Mouse (Mus musculus) WW6 (cell line): ENCODE data around the gene Smad5.
A peak's percentile ranks its signal among the peaks of the same experiment; 100 is the strongest.

Experiments
- DNase-seq: peaks from one replicate; pipeline ENCODE4 v3.0.0-alpha.2; 2013; ENCODE audit warnings: low read depth, low spot score

Gene Smad5

GRCm38 (mm10) chr13:56753192-56753951 is 50.6 kb downstream of the Smad5 start, which contains the start of gene Gm45623:
Gm45623 (minus strand) TSS chr13:56753827.
- no peak for DNase-seq

- no peak for DNase-seq
Measured at GRCm38 (mm10) chr13:56755871-56756270, 53.1 kb downstream of the Smad5 start.

DNA sequence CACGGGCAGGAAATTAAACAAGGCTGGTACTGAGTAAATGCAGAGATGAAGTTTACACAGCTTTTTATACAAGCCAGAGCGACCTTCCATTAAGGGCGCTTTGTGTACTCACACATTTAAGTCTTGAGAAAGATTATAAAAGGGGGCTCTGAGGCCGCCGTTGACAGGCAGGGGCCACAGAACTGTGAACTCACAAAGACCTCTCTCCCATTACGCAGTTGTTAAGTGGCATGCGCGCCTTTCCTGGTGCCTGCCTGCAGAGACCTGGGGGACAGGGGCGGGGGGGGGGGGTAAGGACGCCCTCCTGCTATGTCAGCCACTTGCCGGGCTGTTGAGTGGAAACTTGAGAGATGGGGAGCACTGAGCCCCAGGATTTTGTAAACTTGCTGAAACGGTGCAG is 54.4 kb downstream of the Smad5 start:
- no peak for DNase-seq

DNA sequence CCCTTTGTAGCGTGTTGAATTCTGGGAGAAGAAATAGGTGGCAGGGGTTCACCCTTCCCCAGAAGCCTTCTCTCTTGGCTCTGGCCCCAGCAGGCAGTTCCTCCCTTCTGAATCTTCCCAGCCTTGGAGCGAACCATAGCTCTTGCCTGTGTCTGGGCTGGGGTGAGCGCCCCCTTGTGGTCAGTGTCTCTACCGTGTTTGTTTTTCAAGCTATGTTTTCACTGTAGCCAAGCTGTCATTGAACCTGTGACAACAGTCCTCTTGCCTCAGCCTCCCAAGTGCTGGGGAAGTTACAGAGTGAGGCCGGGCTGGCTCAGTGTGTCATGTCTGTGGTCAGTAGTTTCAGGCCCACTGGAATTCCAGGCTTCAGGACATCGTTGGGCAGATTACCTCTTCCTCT is 55.7 kb downstream of the Smad5 start:
- DNase-seq = peak; percentile 57

DNA sequence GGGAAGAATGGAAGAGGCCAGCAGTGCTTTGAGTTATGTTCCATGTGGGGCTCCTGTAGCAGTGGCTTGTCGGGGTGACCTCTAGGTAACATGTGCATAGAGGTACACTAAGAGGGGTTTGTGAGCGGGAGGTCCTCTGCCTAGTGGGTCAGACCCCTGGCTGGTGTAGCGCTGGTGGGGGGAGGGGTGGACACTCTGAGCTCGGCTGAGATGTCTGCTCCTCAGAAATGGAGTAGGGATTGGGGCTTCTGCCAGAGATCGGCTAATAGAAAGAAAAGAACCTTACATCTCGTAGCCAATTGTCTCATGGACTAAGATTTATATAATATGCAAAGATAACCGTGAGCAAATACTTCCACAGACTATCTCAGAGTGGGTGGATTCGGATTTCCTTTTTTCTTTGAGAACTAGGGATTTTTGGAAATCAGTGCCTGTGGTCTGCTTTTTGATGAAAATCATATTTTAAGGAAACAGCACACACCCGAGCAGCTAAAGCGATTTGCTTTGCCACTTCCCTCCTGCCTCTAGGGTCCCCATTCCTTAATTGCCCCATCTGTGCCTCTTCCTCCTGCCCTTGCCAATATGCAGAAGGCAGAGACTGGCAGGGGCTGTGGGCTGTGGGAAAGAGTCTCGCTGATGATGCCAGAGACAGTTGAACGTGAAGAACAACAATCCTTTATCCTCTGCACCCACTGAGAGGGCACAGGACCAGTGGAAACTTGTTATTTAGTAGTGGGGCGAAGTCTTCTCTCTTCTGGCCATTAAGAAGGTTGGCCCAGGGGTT is 59.8 kb downstream of the Smad5 start:
- no peak for DNase-seq

DNA sequence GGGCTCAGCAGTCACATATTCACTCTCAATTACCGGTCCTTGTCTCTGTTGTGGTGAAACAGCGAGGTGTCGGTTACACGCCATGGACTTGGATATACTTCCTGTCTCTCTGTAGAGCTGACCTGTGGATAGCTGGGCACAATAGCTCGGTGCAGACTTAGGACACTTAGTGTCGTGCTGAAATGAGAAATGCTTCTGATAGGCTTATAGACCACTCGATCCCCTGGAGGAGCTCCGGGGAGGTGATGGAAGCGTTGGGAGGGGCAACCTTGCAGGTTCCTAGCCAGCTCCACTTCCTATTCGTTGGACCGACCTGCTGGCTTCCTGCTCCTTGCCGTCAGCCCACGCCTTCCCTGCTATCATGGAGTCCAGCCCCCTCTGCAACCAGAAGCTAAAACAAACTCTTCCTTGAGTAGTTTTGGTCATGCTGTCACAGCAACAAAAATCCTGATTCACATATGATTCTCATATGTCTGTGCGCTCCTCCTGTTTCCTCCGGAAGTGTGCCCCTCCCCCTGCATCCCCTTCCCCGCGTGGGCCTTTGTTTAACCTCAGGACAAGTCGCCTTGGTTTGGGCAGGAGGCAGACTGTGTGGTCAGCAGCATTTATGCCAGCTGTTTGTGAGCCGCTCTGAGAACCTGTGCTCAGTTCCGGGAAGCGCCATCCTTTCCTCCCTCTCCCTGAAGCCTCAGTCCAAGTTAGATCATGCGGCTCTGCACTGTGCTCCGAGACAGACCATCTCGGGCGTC is 62.6 kb downstream of the Smad5 start:
- no peak for DNase-seq

GRCm38 (mm10) chr13:56766211-56766610 is 63.4 kb downstream of the Smad5 start:
- no peak for DNase-seq

- no peak for DNase-seq
Measured at GRCm38 (mm10) chr13:56769431-56769830, 66.6 kb downstream of the Smad5 start.

DNA sequence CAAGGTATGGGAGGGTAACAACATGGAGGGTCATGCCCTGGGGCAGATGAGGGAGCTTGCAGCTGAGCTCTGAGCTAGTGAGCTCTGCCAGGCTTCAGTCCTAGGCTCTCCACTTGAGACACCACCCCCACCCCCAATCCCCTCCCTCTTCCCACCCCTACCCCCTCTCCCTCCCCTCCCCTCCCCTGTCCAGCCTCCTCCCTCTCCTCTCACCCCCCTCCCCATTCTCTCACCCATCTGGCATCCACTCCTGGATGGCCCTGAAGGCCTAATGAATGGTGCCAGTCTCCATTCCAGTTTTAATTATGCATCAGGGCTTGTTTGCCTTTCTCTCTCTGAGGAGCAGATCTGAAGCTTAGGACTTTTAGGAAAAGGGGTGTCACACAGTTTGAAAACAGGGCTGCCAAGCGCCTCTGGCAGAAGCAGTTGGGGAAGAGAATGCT is 67.3 kb downstream of the Smad5 start:
- DNase-seq = no peak

- DNase-seq = no peak
Measured at GRCm38 (mm10) chr13:56770786-56771185, 68.0 kb downstream of the Smad5 start.

DNA sequence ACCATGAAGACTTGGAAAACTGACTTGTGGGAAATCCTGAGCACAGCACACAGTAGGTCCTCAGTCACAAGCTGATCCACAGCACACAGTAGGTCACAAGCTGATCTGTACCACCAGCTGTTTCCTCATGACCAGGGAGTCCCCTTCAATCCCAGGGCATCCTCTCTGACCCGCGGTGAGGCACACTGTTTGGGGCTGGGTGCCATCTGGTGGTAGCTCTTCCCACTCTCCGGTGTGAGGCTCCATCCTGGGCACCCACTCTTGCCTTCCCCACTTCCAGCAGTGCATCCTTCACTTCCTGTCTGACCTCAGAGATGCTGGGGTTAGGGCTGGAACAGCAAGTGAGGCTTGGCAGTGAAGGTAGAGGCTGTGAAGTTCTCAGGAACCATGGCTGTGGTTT is 69.8 kb downstream of the Smad5 start:
- DNase-seq = no peak

- DNase-seq = no peak
Measured at GRCm38 (mm10) chr13:56773262-56773870, 70.6 kb downstream of the Smad5 start.

GRCm38 (mm10) chr13:56774304-56774703 is 71.5 kb downstream of the Smad5 start:
- DNase-seq = no peak

DNA sequence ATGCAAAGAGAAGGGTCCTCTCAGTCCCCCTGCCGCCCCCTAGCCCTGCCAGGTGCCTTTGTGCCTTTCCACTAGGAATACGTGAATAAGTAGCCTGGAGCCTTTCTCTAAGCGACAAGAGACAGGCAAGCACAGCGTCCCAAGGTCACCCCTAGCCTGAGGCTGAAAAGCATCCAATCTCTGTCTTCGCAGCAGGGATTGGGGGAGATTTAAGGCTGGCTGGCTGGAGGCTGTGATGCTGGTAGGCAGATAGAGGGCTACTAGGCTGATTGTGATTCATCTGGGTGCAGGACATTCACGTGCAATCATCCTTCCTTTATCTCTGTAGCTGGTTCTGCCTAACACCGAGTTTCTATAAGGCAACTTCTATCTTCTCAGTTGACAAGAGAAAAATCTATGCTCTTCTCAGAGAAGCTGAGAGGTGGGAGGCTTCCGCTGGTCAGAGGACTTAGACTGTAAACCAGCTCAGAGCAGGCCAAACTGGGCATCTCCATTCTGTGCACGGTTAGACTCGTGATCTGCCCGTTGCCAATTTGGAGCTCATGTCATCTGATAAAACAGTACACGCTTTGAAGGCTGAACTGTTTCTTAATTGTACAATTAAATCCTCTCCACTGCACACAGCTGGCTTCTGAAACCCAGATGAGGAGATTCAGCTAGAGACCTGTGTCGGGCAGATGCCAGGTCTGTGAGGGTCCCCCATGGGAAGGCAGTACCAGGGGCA is 78.1 kb downstream of the Smad5 start:
- DNase-seq = no peak

DNA sequence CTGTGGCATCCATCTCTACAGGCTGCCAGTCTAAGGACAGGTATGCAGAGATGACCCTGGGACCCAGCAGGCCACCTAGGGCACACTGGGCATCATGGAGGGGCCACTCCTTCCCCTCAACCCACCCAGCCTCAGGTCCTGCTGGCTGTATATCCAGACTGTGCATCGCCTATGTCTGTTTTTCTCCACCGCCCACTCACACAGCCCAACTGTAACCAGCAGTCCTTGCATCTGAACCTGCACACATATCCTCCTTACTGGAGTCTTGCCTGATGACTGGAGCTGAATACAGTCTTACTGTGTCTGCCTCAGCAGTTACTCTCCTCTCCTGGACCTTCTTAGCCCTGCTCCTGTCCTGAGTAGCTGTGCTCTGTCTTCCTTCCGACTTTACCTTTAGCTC is 78.9 kb downstream of the Smad5 start:
- no peak for DNase-seq

DNA sequence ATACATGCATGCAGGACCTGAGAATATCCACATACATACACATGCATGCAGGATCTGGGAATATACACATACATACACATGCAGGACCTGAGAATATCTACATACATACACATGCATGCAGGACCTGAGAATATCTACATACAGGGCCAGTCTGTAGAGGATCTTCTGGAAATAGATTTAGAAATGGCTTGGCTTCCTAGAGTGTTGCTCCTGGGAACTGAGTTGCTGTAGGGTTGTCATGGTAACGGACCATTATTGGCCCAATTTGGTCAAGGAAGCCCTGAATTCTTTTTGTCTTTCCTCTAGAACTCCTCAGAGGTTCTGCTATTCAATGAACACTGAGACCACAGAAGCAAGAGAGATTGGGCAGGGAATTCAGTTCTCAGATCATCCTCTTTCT is 79.8 kb downstream of the Smad5 start:
- no peak for DNase-seq

DNA sequence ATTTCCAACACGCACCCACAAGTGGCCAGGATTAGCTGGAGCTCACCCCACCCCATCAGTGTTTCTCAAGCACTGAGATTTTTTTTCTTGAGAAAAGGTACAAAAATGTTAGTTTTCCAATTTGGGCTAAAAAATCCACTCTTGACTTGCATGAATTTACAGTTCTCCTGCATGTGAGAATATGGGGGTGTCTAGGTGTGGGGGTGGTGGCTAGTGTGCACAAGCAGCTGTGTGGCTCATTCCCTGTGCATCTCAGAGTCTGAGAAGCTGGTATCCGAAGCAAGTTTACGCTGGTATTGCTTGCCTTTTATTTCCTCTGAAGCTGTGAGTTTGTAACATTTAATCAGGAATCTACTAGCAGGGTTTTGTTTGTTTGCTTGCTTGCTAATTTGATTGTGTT is 87.9 kb downstream of the Smad5 start:
- no peak for DNase-seq
